Mouse (Mus musculus): ENCODE measurements around the gene Hoxc8.

The Hoxc8 gene

GRCm38 (mm10) chr15:102980912-102981311 lies 9.5 kb upstream of the Hoxc8 start:
- in situ Hi-C loops (cut with MboI; ENCODE audit: low sequenced_read_pairs), result loop anchor here (25.0 kb wide), 1 partner anchor 331 kb away; the partner anchor contains the start of gene Gpr84

- in situ Hi-C loops (cut with MboI; ENCODE audit: low sequenced_read_pairs), result loop anchor here (25.0 kb wide), 1 partner anchor 331 kb away; the partner anchor contains the start of gene Gpr84
Observed at GRCm38 (mm10) chr15:102981379-102982288, 8.8 kb upstream of the Hoxc8 start.

- in situ Hi-C loops (cut with MboI; ENCODE audit: low sequenced_read_pairs), result loop anchor here (25.0 kb wide), 1 partner anchor 329 kb away; the partner anchor contains the start of gene Gpr84
Observed at GRCm38 (mm10) chr15:102983716-102984115, 6.7 kb upstream of the Hoxc8 start.

- in situ Hi-C loops (cut with MboI; ENCODE audit: low sequenced_read_pairs), result loop anchor here (25.0 kb wide), 1 partner anchor 328 kb away; the partner anchor contains the start of gene Gpr84
Observed at GRCm38 (mm10) chr15:102984521-102984920, 5.9 kb upstream of the Hoxc8 start.

GRCm38 (mm10) chr15:102984925-102985324 lies 5.5 kb upstream of the Hoxc8 start:
- in situ Hi-C loops (cut with MboI; ENCODE audit: low sequenced_read_pairs), result loop anchor here (5.0 to 25.0 kb wide), 2 partner anchors 187 to 327 kb away; partner anchors contain the start of gene Gpr84

GRCm38 (mm10) chr15:102987124-102987833 lies 3.1 kb upstream of the Hoxc8 start:
- in situ Hi-C loops (cut with MboI; ENCODE audit: low sequenced_read_pairs), result loop anchor here (5.0 to 25.0 kb wide), 2 partner anchors 185 to 325 kb away; partner anchors contain the start of gene Gpr84

- in situ Hi-C loops (cut with MboI; ENCODE audit: low sequenced_read_pairs), result loop anchor here (5.0 to 25.0 kb wide), 2 partner anchors 184 to 324 kb away; partner anchors contain the start of gene Gpr84
Observed at GRCm38 (mm10) chr15:102988078-102988477, 2.3 kb upstream of the Hoxc8 start.

- in situ Hi-C loops (cut with MboI; ENCODE audit: low sequenced_read_pairs), result loop anchor here (25.0 kb wide), 1 partner anchor 321 kb away; the partner anchor contains the start of gene Gpr84
Observed at GRCm38 (mm10) chr15:102991782-102992181, 1.4 kb downstream of the Hoxc8 start.

- in situ Hi-C loops (cut with MboI; ENCODE audit: low sequenced_read_pairs), result loop anchor here (25.0 kb wide), 1 partner anchor 320 kb away; the partner anchor contains the start of gene Gpr84
Observed at GRCm38 (mm10) chr15:102992206-102992605, 1.8 kb downstream of the Hoxc8 start.

- in situ Hi-C loops (cut with MboI; ENCODE audit: low sequenced_read_pairs), result loop anchor here (25.0 kb wide), 1 partner anchor 319 kb away; the partner anchor contains the start of gene Gpr84
Observed at GRCm38 (mm10) chr15:102992863-102993262, 2.5 kb downstream of the Hoxc8 start.

GRCm38 (mm10) chr15:102996548-102996947 lies 6.1 kb downstream of the Hoxc8 start:
- in situ Hi-C loops (cut with MboI; ENCODE audit: low sequenced_read_pairs), result loop anchor here (25.0 kb wide), 1 partner anchor 316 kb away; the partner anchor contains the start of gene Gpr84

- in situ Hi-C loops (cut with MboI; ENCODE audit: low sequenced_read_pairs), result loop anchor here (25.0 kb wide), 1 partner anchor 315 kb away; the partner anchor contains the start of gene Gpr84
Observed at GRCm38 (mm10) chr15:102997431-102997830, 7.0 kb downstream of the Hoxc8 start.

GRCm38 (mm10) chr15:102997939-102998355 lies 7.5 kb downstream of the Hoxc8 start, which contains the start of gene Hoxc6:
Hoxc6 (plus strand) TSS chr15:102998257.
- in situ Hi-C loops (cut with MboI; ENCODE audit: low sequenced_read_pairs), result loop anchor here (25.0 kb wide), 1 partner anchor 314 kb away; the partner anchor contains the start of gene Gpr84

GRCm38 (mm10) chr15:102998608-102999182 lies 8.3 kb downstream of the Hoxc8 start:
- in situ Hi-C loops (cut with MboI; ENCODE audit: low sequenced_read_pairs), result loop anchor here (25.0 kb wide), 1 partner anchor 314 kb away; the partner anchor contains the start of gene Gpr84

GRCm38 (mm10) chr15:102999183-102999831 lies 8.9 kb downstream of the Hoxc8 start:
- in situ Hi-C loops (cut with MboI; ENCODE audit: low sequenced_read_pairs), result loop anchor here (25.0 kb wide), 1 partner anchor 313 kb away; the partner anchor contains the start of gene Gpr84

- in situ Hi-C loops (cut with MboI; ENCODE audit: low sequenced_read_pairs), result loop anchor here (25.0 kb wide), 1 partner anchor 312 kb away; the partner anchor contains the start of gene Gpr84
Observed at GRCm38 (mm10) chr15:102999955-103000354, 9.5 kb downstream of the Hoxc8 start.

- in situ Hi-C loops (cut with MboI; ENCODE audit: low sequenced_read_pairs), result no loop called here
Observed at GRCm38 (mm10) chr15:103000501-103000901, 10.1 kb downstream of the Hoxc8 start.

GRCm38 (mm10) chr15:103001370-103001769 lies 11.0 kb downstream of the Hoxc8 start:
- in situ Hi-C loops (cut with MboI; ENCODE audit: low sequenced_read_pairs), result no loop called here

- in situ Hi-C loops (cut with MboI; ENCODE audit: low sequenced_read_pairs), result no loop called here
Observed at GRCm38 (mm10) chr15:103002156-103002555, 11.7 kb downstream of the Hoxc8 start.

All from CH12F3 (cell line).